Mouse (Mus musculus) neural tube, embryonic 11.5 days (tissue): ENCODE measurements around the gene Ugt1a1. TPM values are rescaled to one million over a fixed set of nuclear protein-coding genes. Genes with fewer than 3 reads are reported as not detected.

ENCODE experiments used
- polyA plus RNA-seq: library from polyadenylated mRNA; unstranded; fragments of >200 nt; fragmentation: Nextera tagmentation; extraction: Ambion mirVana; gene quantifications from 2 replicates; pipeline ENCODE4 v1.2.1, GENCODE M21; 2014

Ugt1a1 gene
- polyA plus RNA-seq, 1 experiment from 2014 or later: not detected

Other genes with a start within 250 kb of the Ugt1a1 start
- gene Usp40, start 203.4 kb upstream of the Ugt1a1 start, polyA plus RNA-seq: 29.4 and 31.2 TPM in 2 replicates
- not detected in 2 replicates for gene Ugt1a10, start 156.6 kb upstream of the Ugt1a1 start, polyA plus RNA-seq
- gene Ugt1a9, start 141.2 kb upstream of the Ugt1a1 start, polyA plus RNA-seq: not detected in 2 replicates
- gene Ugt1a8, start 124.1 kb upstream of the Ugt1a1 start, polyA plus RNA-seq: not detected in 2 replicates
- gene Ugt1a7c, start 116.9 kb upstream of the Ugt1a1 start, polyA plus RNA-seq: 0.54 and 0.65 TPM in 2 replicates
- gene Ugt1a6b, start 108.7 kb upstream of the Ugt1a1 start, polyA plus RNA-seq: not detected in 2 replicates
- 0.18 TPM in 1 of 2 replicates, not detected in the other for gene Ugt1a6a, start 77.2 kb upstream of the Ugt1a1 start, polyA plus RNA-seq
- not detected in 2 replicates for gene Ugt1a5, start 45.9 kb upstream of the Ugt1a1 start, polyA plus RNA-seq
- gene Ugt1a2, start 11.4 kb upstream of the Ugt1a1 start, polyA plus RNA-seq: not detected in 2 replicates
- 13.6 and 14.8 TPM in 2 replicates for gene Dnajb3, start 6.2 kb upstream of the Ugt1a1 start, polyA plus RNA-seq
- gene Mroh2a, start 15.0 kb downstream of the Ugt1a1 start, polyA plus RNA-seq: 1.3 and 1.4 TPM in 2 replicates
- 136 and 141 TPM in 2 replicates for gene Hjurp, start 65.7 kb downstream of the Ugt1a1 start, polyA plus RNA-seq
- gene Trpm8, start 65.7 kb downstream of the Ugt1a1 start, polyA plus RNA-seq: not detected in 2 replicates
- gene Spp2, start 195.0 kb downstream of the Ugt1a1 start, polyA plus RNA-seq: not detected in 2 replicates